Mouse (Mus musculus): ENCODE measurements around the gene Dnase2b.

Dnase2b gene

GRCm38 (mm10) chr3:146611261-146611660 is 4.1 kb downstream of the Dnase2b start:
- DNase-seq, result no peak

GRCm38 (mm10) chr3:146610322-146610721 is 5.1 kb downstream of the Dnase2b start:
- DNase-seq, result no peak

- no peak for DNase-seq
These were observed 8.0 kb downstream of the Dnase2b start for GRCm38 (mm10) chr3:146607368-146607767.

GRCm38 (mm10) chr3:146604647-146605046 is 10.7 kb downstream of the Dnase2b start:
- no peak for DNase-seq

- DNase-seq, result no peak
These were observed 12.9 kb downstream of the Dnase2b start for GRCm38 (mm10) chr3:146602531-146602930.

- no peak for DNase-seq
These were observed 14.2 kb downstream of the Dnase2b start for GRCm38 (mm10) chr3:146601205-146601604.

GRCm38 (mm10) chr3:146599198-146599900 is 16.0 kb downstream of the Dnase2b start:
- no peak for DNase-seq

- DNase-seq, result no peak
These were observed 17.0 kb downstream of the Dnase2b start for GRCm38 (mm10) chr3:146598411-146598810.

- no peak for DNase-seq
These were observed 18.5 kb downstream of the Dnase2b start for GRCm38 (mm10) chr3:146596864-146597263.

- DNase-seq, result no peak
These were observed 19.0 kb downstream of the Dnase2b start for GRCm38 (mm10) chr3:146596387-146596786.

- no peak for DNase-seq
These were observed 20.0 kb downstream of the Dnase2b start for GRCm38 (mm10) chr3:146595440-146595839.

- DNase-seq, result no peak
These were observed 23.8 kb downstream of the Dnase2b start for GRCm38 (mm10) chr3:146591601-146592000.

GRCm38 (mm10) chr3:146591159-146591558 is 24.2 kb downstream of the Dnase2b start:
- DNase-seq, result no peak

- no peak for DNase-seq
These were observed 25.9 kb downstream of the Dnase2b start for GRCm38 (mm10) chr3:146589523-146589922.

- DNase-seq, result no peak
These were observed 28.8 kb downstream of the Dnase2b start for GRCm38 (mm10) chr3:146586616-146587015.

GRCm38 (mm10) chr3:146583908-146584307 is 31.5 kb downstream of the Dnase2b start:
- DNase-seq, result no peak

- DNase-seq, result no peak
These were observed 31.9 kb downstream of the Dnase2b start for GRCm38 (mm10) chr3:146583478-146583877.

- DNase-seq, result no peak
These were observed 35.2 kb downstream of the Dnase2b start for GRCm38 (mm10) chr3:146580039-146580729.

GRCm38 (mm10) chr3:146577591-146577990 is 37.8 kb downstream of the Dnase2b start:
- DNase-seq, result no peak

- no peak for DNase-seq
These were observed 44.1 kb downstream of the Dnase2b start for GRCm38 (mm10) chr3:146571341-146571740.

GRCm38 (mm10) chr3:146570939-146571338 is 44.5 kb downstream of the Dnase2b start:
- no peak for DNase-seq

GRCm38 (mm10) chr3:146570148-146570782 is 45.1 kb downstream of the Dnase2b start, which contains the start of gene Uox:
Gene Uox, plus strand, starts transcription at chr3:146570426.
- no peak for DNase-seq

GRCm38 (mm10) chr3:146569594-146569993 is 45.8 kb downstream of the Dnase2b start:
- no peak for DNase-seq
